Mouse (Mus musculus): ENCODE data around the gene S100a5.

S100a5 gene

DNA sequence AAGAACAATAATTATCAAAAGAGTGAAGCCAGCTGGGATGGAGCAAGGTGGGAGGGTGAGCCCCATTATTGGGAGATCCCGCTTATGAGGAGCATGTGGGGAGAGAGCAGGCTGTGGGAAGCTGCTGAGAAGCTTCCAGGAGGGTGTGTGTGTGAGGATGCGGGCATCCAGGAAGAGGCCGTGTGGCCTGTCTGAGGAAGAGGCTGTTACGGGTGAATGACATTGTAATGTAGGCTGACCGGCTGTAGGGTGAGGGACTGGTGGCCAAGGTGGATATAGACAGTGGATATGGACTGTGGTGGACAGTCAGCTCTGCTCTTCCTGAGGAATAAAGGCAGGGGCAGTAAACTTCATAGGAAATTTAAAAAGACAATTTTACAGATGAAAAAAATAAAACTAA, 17.2 kb downstream of the S100a5 start:
- no peak for DNase-seq (ENCODE audit: low spot score in 2 of 2)

GRCm38 (mm10) chr3:90626266-90627021, 18.1 kb downstream of the S100a5 start:
- no peak for DNase-seq (ENCODE audit: low spot score in 2 of 2)

DNA sequence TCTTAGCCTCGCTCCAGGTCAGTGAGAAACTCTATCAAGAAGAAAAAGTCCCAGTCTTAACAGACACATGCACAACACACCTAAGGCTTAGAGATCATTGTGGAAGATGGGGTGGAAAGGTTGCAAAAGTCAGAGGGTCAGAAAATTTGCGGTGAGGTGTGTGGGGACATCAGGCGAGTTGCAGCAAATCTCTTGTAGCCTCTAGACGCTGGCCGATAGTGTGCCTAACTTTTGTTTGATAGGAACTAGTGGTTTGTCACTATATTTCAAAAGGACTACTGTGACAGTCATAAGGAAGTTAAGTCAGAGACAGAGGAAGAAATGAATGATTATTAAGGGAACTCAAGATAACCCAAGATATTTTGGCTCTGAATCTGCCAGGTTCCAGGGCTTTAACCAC, 19.0 kb downstream of the S100a5 start:
- DNase-seq (ENCODE audit: low spot score in 2 of 2), result no peak

DNA sequence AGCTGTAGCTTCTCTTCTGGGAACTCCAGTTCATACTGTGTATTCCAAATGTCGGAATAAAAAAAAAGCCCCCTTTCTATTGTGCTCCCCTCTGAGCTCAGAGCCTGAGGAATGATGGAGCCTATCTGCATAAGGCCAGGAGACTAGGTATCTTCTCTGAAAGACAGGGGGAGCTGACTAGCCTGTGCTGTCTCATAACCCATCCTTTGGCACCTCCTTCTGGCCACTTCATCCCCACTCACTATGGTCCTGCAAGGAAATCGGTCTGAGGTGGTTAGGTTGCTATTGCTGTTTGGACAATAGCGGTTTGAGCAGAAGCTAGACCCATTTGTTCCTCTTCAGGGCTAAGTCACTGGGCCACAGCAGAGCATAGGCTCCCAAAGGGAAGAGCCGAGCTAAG, 19.5 kb downstream of the S100a5 start:
- DNase-seq (ENCODE audit: low spot score in 2 of 2), result no peak

GRCm38 (mm10) chr3:90629298-90629697, 21.0 kb downstream of the S100a5 start:
- DNase-seq (ENCODE audit: low spot score in 2 of 2), result no peak

DNA sequence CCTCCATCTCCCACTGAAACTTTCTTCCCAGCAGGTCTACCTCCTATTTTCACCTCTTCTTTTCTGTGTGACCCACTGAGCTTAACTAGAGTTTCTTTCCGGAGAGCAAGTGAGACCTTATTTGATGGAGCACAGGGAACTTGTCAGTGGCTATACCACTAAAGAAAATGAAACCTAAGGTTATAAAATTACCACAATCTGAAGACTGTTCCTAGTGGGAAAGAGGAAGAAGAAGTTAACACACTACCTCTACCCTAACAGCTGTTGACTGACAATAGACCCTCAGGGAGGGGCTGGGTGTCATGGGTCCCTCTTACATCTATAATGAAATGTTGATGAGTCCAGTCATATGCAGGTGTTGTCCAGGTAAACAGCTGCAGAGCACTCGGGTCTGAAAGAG, 23.7 kb downstream of the S100a5 start:
- no peak for DNase-seq (ENCODE audit: low spot score in 2 of 2)

GRCm38 (mm10) chr3:90638511-90639275, 30.4 kb downstream of the S100a5 start:
- no peak for DNase-seq (ENCODE audit: low spot score in 2 of 2)

- DNase-seq (ENCODE audit: low spot score in 2 of 2), result peak; percentile 31 to 62
These were observed 31.3 kb downstream of the S100a5 start for GRCm38 (mm10) chr3:90639511-90640154.

GRCm38 (mm10) chr3:90640981-90641380, 32.7 kb downstream of the S100a5 start:
- DNase-seq (ENCODE audit: low spot score in 2 of 2), result no peak

DNA sequence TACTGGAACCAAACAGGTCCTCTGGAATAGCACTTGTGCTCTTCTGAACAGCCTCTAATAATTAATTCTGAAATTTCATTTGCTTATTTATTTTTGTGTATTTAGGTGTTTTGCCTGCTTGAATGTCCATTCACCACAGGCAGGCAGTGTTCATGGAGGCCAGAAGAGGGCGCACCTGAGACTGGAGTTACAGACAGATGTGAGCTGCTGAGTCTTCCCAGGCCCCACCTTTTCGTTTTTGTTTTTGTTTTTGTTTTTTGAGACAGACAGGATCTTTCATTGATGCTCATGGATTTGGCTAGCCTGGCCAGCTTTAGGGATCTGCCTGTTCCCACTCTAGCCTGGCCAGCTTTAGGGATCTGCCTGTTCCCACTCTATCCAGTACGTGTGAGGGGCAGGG, 35.9 kb downstream of the S100a5 start:
- peak; percentile 30 to 68 for DNase-seq (ENCODE audit: low spot score in 2 of 2)

- no peak for DNase-seq (ENCODE audit: low spot score in 2 of 2)
These were observed 39.0 kb downstream of the S100a5 start for GRCm38 (mm10) chr3:90647291-90647690.

- DNase-seq (ENCODE audit: low spot score in 2 of 2), result no peak
These were observed 40.7 kb downstream of the S100a5 start for GRCm38 (mm10) chr3:90648981-90649380.

- no peak for DNase-seq (ENCODE audit: low spot score in 2 of 2)
These were observed 41.5 kb downstream of the S100a5 start for GRCm38 (mm10) chr3:90649832-90650231.

- DNase-seq (ENCODE audit: low spot score in 2 of 2), result peak; percentile 13 to 59
These were observed 44.7 kb downstream of the S100a5 start for GRCm38 (mm10) chr3:90652878-90653508.

DNA sequence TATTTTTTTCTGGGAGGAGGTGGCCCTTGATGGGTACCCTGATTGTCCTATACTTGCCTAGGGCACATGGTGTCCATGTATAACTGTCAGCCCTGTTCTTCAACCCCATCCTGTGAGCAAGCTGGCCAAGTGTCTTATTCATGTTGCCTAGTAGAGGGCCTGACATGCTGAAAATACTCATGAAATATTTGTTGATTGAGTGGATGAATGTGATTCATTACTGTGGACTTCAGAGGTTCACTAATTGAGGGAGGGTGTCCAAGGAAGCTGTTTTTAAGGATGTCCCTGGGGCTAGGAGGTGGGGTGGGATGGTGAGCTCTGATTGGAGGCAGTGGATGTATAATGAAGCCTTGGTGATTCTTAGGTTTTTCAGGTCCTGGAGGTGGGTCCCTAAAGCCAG, 45.4 kb downstream of the S100a5 start, which contains the start of gene S100a7a:
S100a7a (plus strand) TSS at position 301 of the 400 bp plus-strand sequence.
- DNase-seq (ENCODE audit: low spot score in 2 of 2), result no peak

GRCm38 (mm10) chr3:90657405-90657804, 49.1 kb downstream of the S100a5 start:
- DNase-seq (ENCODE audit: low spot score in 2 of 2), result no peak

- no peak for DNase-seq (ENCODE audit: low spot score in 2 of 2)
These were observed 51.2 kb downstream of the S100a5 start for GRCm38 (mm10) chr3:90659364-90660044.

All from thymus, postnatal 10 days (tissue).